Mouse (Mus musculus): ENCODE measurements around the gene Def6.

- TF ChIP-seq CTCF (IDR thresholded peaks at IDR 0.05) (no peak), EP300 (IDR thresholded peaks at IDR 0.05) (no peak)
These were observed 54.2 kb downstream of the Def6 start for GRCm38 (mm10) chr17:28261795-28262194.
